Mouse (Mus musculus): ENCODE data around the gene Mpp2. TPM values are rescaled to one million over a fixed set of nuclear protein-coding genes. Genes with fewer than 3 reads are reported as not detected.

The Mpp2 gene
- polyA plus RNA-seq (2012; rRNA removed) = 7.5 TPM in 2 replicates

- Histone ChIP-seq H3K36me3 (ENCODE audit: control insufficient read depth, insufficient read depth, low read length) (no peaks in the 10 kb centered on the region), H3K4me1 (ENCODE audit: control insufficient read depth, insufficient read depth, insufficient read length) (peaks cover 3% of the 10 kb centered on the region; the same call in 1 of the 2 replicates), H3K4me3 (ENCODE audit: extremely low read depth, insufficient read depth, insufficient read length) (peak within 1 kb of the TSS; percentile 55), H3K27ac (ENCODE audit: insufficient read depth, low read length) (peak within 1 kb of the TSS; percentile 13; the same call in 1 of the 2 replicates), H3K27me3 (ENCODE audit: control insufficient read depth, insufficient read depth, low read length) (peaks cover 7% of the 10 kb centered on the region; the same call in 1 of the 2 replicates)
- 1% methylated on average over 49 of the region's 49 CpGs for WGBS
- no peak for TF ChIP-seq CTCF (IDR thresholded peaks at IDR 0.05; ENCODE audit: extremely low read depth, insufficient read depth, insufficient read length, insufficient replicate concordance)
- no peak for TF ChIP-seq POLR2A (IDR thresholded peaks at IDR 0.05; ENCODE audit: low read depth, low read length)
- DNase-seq (ENCODE audit: low read depth in 1 of 2, low spot score in 2 of 2) = no peak
Measured at GRCm38 (mm10) chr11:102087931-102088898, at the start of gene Mpp2. Mpp2 (minus strand) TSS chr11:102088515.

- no peaks in the 10 kb centered on the region for H3K36me3 ChIP-seq (ENCODE audit: control insufficient read depth, insufficient read depth, low read length)
- no peak overlapping the region for H3K4me3 ChIP-seq (ENCODE audit: extremely low read depth, insufficient read depth, insufficient read length)
- no peaks in the 10 kb centered on the region for H3K27me3 ChIP-seq (ENCODE audit: control insufficient read depth, insufficient read depth, low read length)
- H3K27ac ChIP-seq (ENCODE audit: insufficient read depth, low read length) = no peak overlapping the region
- no peaks in the 10 kb centered on the region for H3K4me1 ChIP-seq (ENCODE audit: control insufficient read depth, insufficient read depth, insufficient read length)
- no peak for TF ChIP-seq CTCF (IDR thresholded peaks at IDR 0.05; ENCODE audit: extremely low read depth, insufficient read depth, insufficient read length, insufficient replicate concordance)
- no peak for TF ChIP-seq POLR2A (IDR thresholded peaks at IDR 0.05; ENCODE audit: low read depth, low read length)
- DNase-seq (ENCODE audit: low read depth in 1 of 2, low spot score in 2 of 2) = peak in 1 of 2 experiments; percentile 30
- WGBS = 26% methylated on average over 13 of the region's 13 CpGs
Measured at GRCm38 (mm10) chr11:102137625-102138446, 49.5 kb upstream of the Mpp2 start.

DNA sequence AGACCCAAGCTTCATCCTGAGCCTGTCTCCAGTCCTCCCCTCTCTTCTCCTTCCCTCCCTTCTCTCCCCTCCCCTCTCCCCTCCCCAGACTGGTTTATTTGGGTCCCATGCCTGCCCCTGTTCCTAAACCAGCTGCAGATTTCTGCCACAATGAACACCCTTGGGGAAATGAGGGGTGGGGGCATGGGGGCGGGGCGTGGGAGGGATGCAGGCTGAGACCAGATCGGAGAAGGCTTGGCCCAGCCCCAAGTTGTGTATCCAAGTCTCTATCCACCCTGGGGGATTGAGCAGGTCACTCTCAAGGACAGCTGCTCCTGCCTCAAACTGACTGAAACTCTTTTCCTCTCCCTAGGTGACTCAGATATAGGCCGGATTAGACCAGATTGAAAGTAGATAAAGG, 46.2 kb upstream of the Mpp2 start:
- no peak for DNase-seq (ENCODE audit: low read depth in 1 of 2, low spot score in 2 of 2)
- TF ChIP-seq CTCF (IDR thresholded peaks at IDR 0.05; ENCODE audit: extremely low read depth, insufficient read depth, insufficient read length, insufficient replicate concordance) (no peak), POLR2A (IDR thresholded peaks at IDR 0.05; ENCODE audit: low read depth, low read length) (no peak)
- H3K36me3 ChIP-seq (ENCODE audit: control insufficient read depth, insufficient read depth, low read length) = no peaks in the 10 kb centered on the region
- no peaks in the 10 kb centered on the region for H3K27me3 ChIP-seq (ENCODE audit: control insufficient read depth, insufficient read depth, low read length)
- 57% methylated on average over 4 of the region's 4 CpGs for WGBS
- no peak overlapping the region for H3K4me3 ChIP-seq (ENCODE audit: extremely low read depth, insufficient read depth, insufficient read length)
- no peaks in the 10 kb centered on the region for H3K4me1 ChIP-seq (ENCODE audit: control insufficient read depth, insufficient read depth, insufficient read length)
- H3K27ac ChIP-seq (ENCODE audit: insufficient read depth, low read length) = no peak overlapping the region

GRCm38 (mm10) chr11:102117386-102117785, 29.1 kb upstream of the Mpp2 start:
- WGBS = 84% methylated on average over 6 of the region's 6 CpGs
- no peak overlapping the region for H3K27ac ChIP-seq (ENCODE audit: insufficient read depth, low read length)

DNA sequence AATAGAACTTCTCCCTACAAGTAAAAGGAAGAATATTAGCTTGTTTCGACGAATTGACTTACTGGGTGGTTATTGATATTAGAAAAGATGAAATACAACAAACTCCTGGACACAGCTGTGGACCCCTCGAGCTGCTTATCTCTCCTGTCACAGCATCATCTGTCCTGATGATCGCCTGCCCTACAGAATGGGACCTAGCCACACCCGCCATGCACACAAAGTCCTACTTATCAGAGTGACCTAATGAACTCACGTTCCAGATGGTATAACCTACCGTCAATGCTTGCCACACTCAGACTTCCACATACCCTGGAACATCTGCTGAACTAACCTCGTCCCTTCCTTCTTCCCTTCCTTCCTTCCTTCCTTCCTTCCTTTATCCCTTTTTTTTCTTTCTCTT, 27.9 kb upstream of the Mpp2 start:
- Histone ChIP-seq H3K4me1 (ENCODE audit: control insufficient read depth, insufficient read depth, insufficient read length) (no peaks in the 10 kb centered on the region), H3K27me3 (ENCODE audit: control insufficient read depth, insufficient read depth, low read length) (no peaks in the 10 kb centered on the region), H3K27ac (ENCODE audit: insufficient read depth, low read length) (no peak overlapping the region), H3K4me3 (ENCODE audit: extremely low read depth, insufficient read depth, insufficient read length) (no peak overlapping the region), H3K36me3 (ENCODE audit: control insufficient read depth, insufficient read depth, low read length) (no peaks in the 10 kb centered on the region)
- 68% methylated on average over 8 of the region's 8 CpGs for WGBS
- no peak for TF ChIP-seq POLR2A (IDR thresholded peaks at IDR 0.05; ENCODE audit: low read depth, low read length)
- TF ChIP-seq CTCF (IDR thresholded peaks at IDR 0.05; ENCODE audit: extremely low read depth, insufficient read depth, insufficient read length, insufficient replicate concordance) = no peak
- no peak for DNase-seq (ENCODE audit: low read depth in 1 of 2, low spot score in 2 of 2)

More at GRCm38 (mm10) chr11:102117386-102117785, 29.1 kb upstream of the Mpp2 start:
- H3K4me3 ChIP-seq (ENCODE audit: extremely low read depth, insufficient read depth, insufficient read length) = no peak overlapping the region
- no peak for DNase-seq (ENCODE audit: low read depth in 1 of 2, low spot score in 2 of 2)
- no peaks in the 10 kb centered on the region for H3K27me3 ChIP-seq (ENCODE audit: control insufficient read depth, insufficient read depth, low read length)
- TF ChIP-seq CTCF (IDR thresholded peaks at IDR 0.05; ENCODE audit: extremely low read depth, insufficient read depth, insufficient read length, insufficient replicate concordance) = no peak
- no peak for TF ChIP-seq POLR2A (IDR thresholded peaks at IDR 0.05; ENCODE audit: low read depth, low read length)
- H3K4me1 ChIP-seq (ENCODE audit: control insufficient read depth, insufficient read depth, insufficient read length) = no peaks in the 10 kb centered on the region
- H3K36me3 ChIP-seq (ENCODE audit: control insufficient read depth, insufficient read depth, low read length) = no peaks in the 10 kb centered on the region

DNA sequence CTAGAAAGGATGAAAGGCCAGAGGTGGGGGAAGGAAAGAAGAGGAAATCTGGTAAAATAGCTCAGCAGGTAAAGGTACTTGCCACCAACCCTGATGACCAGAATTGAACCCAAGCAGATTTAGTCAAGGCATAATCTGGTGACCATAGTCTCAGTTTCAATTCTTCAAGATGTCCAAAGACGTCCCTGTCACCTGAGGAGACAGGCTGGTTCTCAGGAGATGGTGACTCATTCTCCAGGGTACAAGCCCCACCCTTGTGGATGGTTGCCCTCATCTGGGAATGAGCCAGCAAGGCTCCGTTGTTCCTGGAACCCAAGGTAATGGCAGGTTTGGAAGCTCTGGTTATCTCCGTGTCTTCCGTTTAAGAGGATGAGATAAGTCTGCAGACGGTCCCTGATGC, 23.3 kb upstream of the Mpp2 start:
- H3K4me3 ChIP-seq (ENCODE audit: extremely low read depth, insufficient read depth, insufficient read length) = no peak overlapping the region
- H3K4me1 ChIP-seq (ENCODE audit: control insufficient read depth, insufficient read depth, insufficient read length) = no peaks in the 10 kb centered on the region
- TF ChIP-seq CTCF (IDR thresholded peaks at IDR 0.05; ENCODE audit: extremely low read depth, insufficient read depth, insufficient read length, insufficient replicate concordance) (no peak), POLR2A (IDR thresholded peaks at IDR 0.05; ENCODE audit: low read depth, low read length) (no peak)
- peaks cover 3% of the 10 kb centered on the region for H3K27me3 ChIP-seq (ENCODE audit: control insufficient read depth, insufficient read depth, low read length)
- H3K36me3 ChIP-seq (ENCODE audit: control insufficient read depth, insufficient read depth, low read length) = no peaks in the 10 kb centered on the region
- WGBS = 87% methylated on average over 5 of the region's 5 CpGs
- DNase-seq (ENCODE audit: low read depth in 1 of 2, low spot score in 2 of 2) = no peak
- H3K27ac ChIP-seq (ENCODE audit: insufficient read depth, low read length) = no peak overlapping the region

All from spleen, adult 2 months (tissue).